Mouse (Mus musculus): Measurements from ENCODE around the gene Efcab6. TPM values are rescaled to one million over a fixed set of nuclear protein-coding genes. Genes with fewer than 3 reads are reported as not detected.

Gene Efcab6
- polyA plus RNA-seq, 2 experiments, result 0.25 to 0.52 TPM

- H3K27ac ChIP-seq (replicated peaks; ENCODE audit: low read depth, low read length), result no peak overlapping the region
- no peak overlapping the region for H3K4me3 ChIP-seq (replicated peaks; ENCODE audit: low read length)
- WGBS, result 61% methylated on average over 3 of the region's 3 CpGs
- H3K9ac ChIP-seq (ENCODE audit: low read depth, low read length, severe bottlenecking), result no peak overlapping the region
- no peak for DNase-seq (ENCODE audit: low spot score)
- no peaks in the 10 kb centered on the region for H3K36me3 ChIP-seq (ENCODE audit: control insufficient read depth, insufficient read depth, low read length)
- no peaks in the 10 kb centered on the region for H3K9me3 ChIP-seq (ENCODE audit: control insufficient read depth, low read length)
- ATAC-seq (ENCODE audit: low FRiP score, low read depth), result no peak
- no peak overlapping the region for H3K4me2 ChIP-seq (replicated peaks; ENCODE audit: low read depth, low read length, severe bottlenecking)
- no peaks in the 10 kb centered on the region for H3K4me1 ChIP-seq (ENCODE audit: control insufficient read depth, insufficient read depth, low read length)
- no peaks in the 10 kb centered on the region for H3K27me3 ChIP-seq (ENCODE audit: control insufficient read depth, insufficient read depth, low read length)
- TF ChIP-seq POLR2A (IDR thresholded peaks at IDR 0.05; ENCODE audit: borderline replicate concordance, extremely low read depth, insufficient read depth, insufficient read length), result no peak
Measured at GRCm38 (mm10) chr15:83925338-83925737, 139.8 kb downstream of the Efcab6 start.

GRCm38 (mm10) chr15:83924656-83925055 lies 140.5 kb downstream of the Efcab6 start:
- no peak overlapping the region for H3K9ac ChIP-seq (ENCODE audit: low read depth, low read length, severe bottlenecking)
- TF ChIP-seq POLR2A (IDR thresholded peaks at IDR 0.05; ENCODE audit: borderline replicate concordance, extremely low read depth, insufficient read depth, insufficient read length), result no peak
- 25% methylated on average over 4 of the region's 4 CpGs for WGBS

GRCm38 (mm10) chr15:83915376-83915775 lies 149.8 kb downstream of the Efcab6 start:
- WGBS, result 87% methylated on average over 10 of the region's 10 CpGs
- H3K27me3 ChIP-seq (ENCODE audit: control insufficient read depth, insufficient read depth, low read length), result no peaks in the 10 kb centered on the region
- TF ChIP-seq POLR2A (IDR thresholded peaks at IDR 0.05; ENCODE audit: borderline replicate concordance, extremely low read depth, insufficient read depth, insufficient read length), result no peak
- no peak overlapping the region for H3K9ac ChIP-seq (ENCODE audit: low read depth, low read length, severe bottlenecking)
- ATAC-seq (ENCODE audit: low FRiP score, low read depth) (no peak), DNase-seq (ENCODE audit: low spot score) (no peak)
- H3K27ac ChIP-seq (replicated peaks; ENCODE audit: low read depth, low read length), result no peak overlapping the region
- H3K4me3 ChIP-seq (replicated peaks; ENCODE audit: low read length), result no peak overlapping the region
- H3K4me1 ChIP-seq (ENCODE audit: control insufficient read depth, insufficient read depth, low read length), result no peaks in the 10 kb centered on the region
- H3K36me3 ChIP-seq (ENCODE audit: control insufficient read depth, insufficient read depth, low read length), result no peaks in the 10 kb centered on the region
- no peak overlapping the region for H3K4me2 ChIP-seq (replicated peaks; ENCODE audit: low read depth, low read length, severe bottlenecking)
- no peaks in the 10 kb centered on the region for H3K9me3 ChIP-seq (ENCODE audit: control insufficient read depth, low read length)

More at GRCm38 (mm10) chr15:83924656-83925055, 140.5 kb downstream of the Efcab6 start:
- Histone ChIP-seq H3K4me2 (replicated peaks; ENCODE audit: low read depth, low read length, severe bottlenecking) (no peak overlapping the region), H3K27ac (replicated peaks; ENCODE audit: low read depth, low read length) (no peak overlapping the region), H3K27me3 (ENCODE audit: control insufficient read depth, insufficient read depth, low read length) (no peaks in the 10 kb centered on the region), H3K36me3 (ENCODE audit: control insufficient read depth, insufficient read depth, low read length) (no peaks in the 10 kb centered on the region), H3K4me1 (ENCODE audit: control insufficient read depth, insufficient read depth, low read length) (no peaks in the 10 kb centered on the region), H3K9me3 (ENCODE audit: control insufficient read depth, low read length) (no peaks in the 10 kb centered on the region), H3K4me3 (replicated peaks; ENCODE audit: low read length) (no peak overlapping the region)
- DNase-seq (ENCODE audit: low spot score) (peak; percentile 75), ATAC-seq (ENCODE audit: low FRiP score, low read depth) (no peak)

- H3K9ac ChIP-seq (ENCODE audit: low read depth, low read length, severe bottlenecking), result no peak overlapping the region
- no peak for TF ChIP-seq POLR2A (IDR thresholded peaks at IDR 0.05; ENCODE audit: borderline replicate concordance, extremely low read depth, insufficient read depth, insufficient read length)
- DNase-seq (ENCODE audit: low spot score) (no peak), ATAC-seq (ENCODE audit: low FRiP score, low read depth) (no peak)
- no peaks in the 10 kb centered on the region for H3K4me1 ChIP-seq (ENCODE audit: control insufficient read depth, insufficient read depth, low read length)
- no peak overlapping the region for H3K27ac ChIP-seq (replicated peaks; ENCODE audit: low read depth, low read length)
- no peak overlapping the region for H3K4me3 ChIP-seq (replicated peaks; ENCODE audit: low read length)
- no peaks in the 10 kb centered on the region for H3K9me3 ChIP-seq (ENCODE audit: control insufficient read depth, low read length)
- no peaks in the 10 kb centered on the region for H3K36me3 ChIP-seq (ENCODE audit: control insufficient read depth, insufficient read depth, low read length)
- WGBS, result 83% methylated on average over 14 of the region's 14 CpGs
- no peaks in the 10 kb centered on the region for H3K27me3 ChIP-seq (ENCODE audit: control insufficient read depth, insufficient read depth, low read length)
- no peak overlapping the region for H3K4me2 ChIP-seq (replicated peaks; ENCODE audit: low read depth, low read length, severe bottlenecking)
Measured at GRCm38 (mm10) chr15:83913028-83913714, 152.0 kb downstream of the Efcab6 start.

GRCm38 (mm10) chr15:83906472-83906871 lies 158.7 kb downstream of the Efcab6 start:
- 88% methylated on average over 13 of the region's 13 CpGs for WGBS
- Histone ChIP-seq H3K27me3 (ENCODE audit: control insufficient read depth, insufficient read depth, low read length) (no peaks in the 10 kb centered on the region), H3K4me2 (replicated peaks; ENCODE audit: low read depth, low read length, severe bottlenecking) (no peak overlapping the region), H3K9ac (ENCODE audit: low read depth, low read length, severe bottlenecking) (no peak overlapping the region), H3K9me3 (ENCODE audit: control insufficient read depth, low read length) (no peaks in the 10 kb centered on the region), H3K36me3 (ENCODE audit: control insufficient read depth, insufficient read depth, low read length) (no peaks in the 10 kb centered on the region), H3K4me3 (replicated peaks; ENCODE audit: low read length) (no peak overlapping the region), H3K27ac (replicated peaks; ENCODE audit: low read depth, low read length) (no peak overlapping the region), H3K4me1 (ENCODE audit: control insufficient read depth, insufficient read depth, low read length) (no peaks in the 10 kb centered on the region)
- ATAC-seq (ENCODE audit: low FRiP score, low read depth) (no peak), DNase-seq (ENCODE audit: low spot score) (no peak)
- no peak for TF ChIP-seq POLR2A (IDR thresholded peaks at IDR 0.05; ENCODE audit: borderline replicate concordance, extremely low read depth, insufficient read depth, insufficient read length)

All from limb, embryonic 14.5 days (tissue).